Mouse (Mus musculus): ENCODE data around the gene Zfp839.
"Not testable (repeated sequence)": the region's sequence is repeated elsewhere in the genome, so short reads cannot be mapped to it uniquely, and the experiment has no call there.

The Zfp839 gene

DNA sequence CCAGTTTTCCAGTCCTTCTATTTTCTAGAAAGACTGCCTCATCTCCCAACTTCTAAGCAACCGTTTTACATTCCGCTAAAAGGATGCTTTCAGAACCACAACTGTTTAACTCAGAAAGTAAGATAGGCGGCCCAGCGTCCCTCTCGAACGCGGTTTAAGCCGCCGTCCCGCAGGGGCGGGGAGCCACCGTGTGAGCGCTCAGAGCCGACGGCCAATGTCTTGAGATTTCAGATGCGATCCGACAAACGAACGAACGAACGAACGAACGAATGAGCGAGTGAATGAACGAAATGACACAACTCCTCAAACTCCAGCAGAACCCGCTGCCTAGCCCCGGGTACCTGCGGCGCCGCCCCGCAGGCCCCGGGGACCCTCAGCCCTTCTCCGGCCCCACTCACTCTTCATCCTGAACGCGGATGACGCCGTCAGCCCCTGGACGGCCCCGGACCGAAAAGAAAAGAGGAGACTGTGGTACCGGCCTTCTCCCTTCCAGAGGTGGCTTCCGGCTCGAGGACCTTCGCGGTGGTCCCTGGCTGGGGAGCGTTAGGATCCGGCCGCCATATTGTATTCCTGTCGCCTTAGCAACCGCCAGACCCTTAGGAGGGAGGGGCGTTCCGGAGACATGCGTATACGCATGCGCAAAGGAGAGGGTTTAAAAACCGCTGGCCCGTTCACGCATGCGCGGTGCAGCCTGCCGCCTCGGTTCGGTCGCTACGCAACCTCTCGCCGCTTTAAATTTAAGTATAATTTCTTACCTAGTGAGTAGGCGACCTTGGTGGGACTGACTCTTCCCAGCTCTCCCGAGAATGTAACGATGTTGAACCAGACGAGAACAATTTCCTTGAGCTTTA is 9.5 kb upstream of the Zfp839 start, which contains the start of gene Mok:
Mok (minus strand) TSS at position 592 of the 851 bp plus-strand sequence.
- DNase-seq (ENCODE audit: low read depth): peak; percentile 97

DNA sequence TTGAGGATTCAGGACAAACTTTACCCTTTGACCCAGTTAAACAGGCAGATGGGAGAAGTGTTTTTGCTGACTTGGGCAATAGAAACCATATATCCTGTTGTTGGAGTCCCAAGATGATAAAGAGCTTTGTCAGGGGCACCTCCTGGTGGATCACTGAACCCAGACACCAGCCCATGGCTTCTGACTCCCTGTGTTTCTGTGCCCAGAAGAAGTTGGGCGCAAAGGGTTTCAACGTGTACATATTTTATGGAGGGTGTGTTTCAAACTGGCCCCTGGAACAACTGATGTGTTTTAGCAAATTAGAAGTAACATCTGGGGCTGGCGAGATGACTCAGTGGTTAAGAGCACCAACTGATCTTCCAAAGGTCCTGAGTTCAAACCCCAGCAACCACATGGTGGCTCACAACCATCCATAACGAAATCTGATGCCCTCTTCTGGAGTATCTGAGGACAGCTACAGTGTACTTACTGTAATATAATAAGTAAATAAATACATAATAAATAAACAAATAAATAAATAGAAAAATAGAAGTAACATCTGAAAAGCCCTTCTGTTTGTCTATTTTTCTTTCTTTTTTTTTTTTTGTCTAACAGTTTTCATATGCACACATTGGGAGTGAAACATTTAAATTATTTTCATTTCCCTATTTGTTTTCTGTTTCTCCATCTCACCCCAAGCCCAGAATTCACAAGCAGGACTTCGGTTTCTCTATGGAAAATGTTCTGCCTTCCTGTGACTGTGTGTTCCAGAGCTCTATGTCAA is 8.1 kb upstream of the Zfp839 start:
- no peak for DNase-seq (ENCODE audit: low read depth)

GRCm38 (mm10) chr12:110843194-110844048 is 6.6 kb upstream of the Zfp839 start:
- peak; percentile 91 for DNase-seq (ENCODE audit: low read depth)

DNA sequence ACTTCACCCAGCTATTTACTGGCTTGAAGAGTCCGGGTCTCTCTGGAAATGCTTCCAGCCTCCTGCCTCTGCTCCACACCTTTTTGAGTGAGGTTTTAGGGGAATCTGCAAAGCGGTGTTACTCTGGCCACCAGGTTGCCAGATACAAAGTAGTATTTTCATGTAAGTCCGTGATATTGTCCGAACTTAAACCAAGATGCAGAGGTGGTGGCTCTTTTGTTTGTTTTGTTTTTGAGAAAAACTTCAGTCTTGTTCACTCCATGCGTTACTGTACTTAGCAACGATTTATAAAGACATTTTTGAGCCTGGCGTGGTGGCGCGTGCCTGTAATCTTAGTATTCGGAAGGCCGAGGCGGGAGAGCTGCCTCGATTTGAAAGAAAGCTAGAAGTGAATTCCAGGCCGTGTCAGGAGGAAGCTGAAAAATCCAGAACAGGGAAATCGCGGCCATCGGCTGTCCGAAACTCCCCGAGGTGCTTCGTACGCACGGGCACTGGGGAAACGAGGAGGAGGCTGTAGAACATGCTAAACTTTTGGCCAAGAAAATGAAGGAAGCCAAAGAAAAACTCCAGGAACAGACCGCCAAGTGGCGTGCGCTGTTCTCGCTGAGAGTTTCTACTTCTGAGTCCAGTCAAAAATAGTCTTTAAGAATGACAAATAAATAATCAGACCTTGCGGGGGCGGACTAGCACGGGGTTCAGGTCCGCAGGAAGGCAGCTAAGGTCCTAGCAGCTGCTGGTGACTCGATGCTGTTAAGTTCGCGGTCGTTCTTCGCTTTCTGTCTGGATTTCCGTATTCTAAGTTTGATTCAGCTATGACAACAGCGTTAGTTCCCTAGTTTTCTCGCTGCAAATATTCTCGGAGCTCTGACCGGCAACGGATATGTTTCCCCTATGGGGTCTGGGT is 5.6 kb upstream of the Zfp839 start:
- peak; percentile 58 for DNase-seq (ENCODE audit: low read depth)

GRCm38 (mm10) chr12:110845131-110845880 is 4.7 kb upstream of the Zfp839 start:
- peak; percentile 79 for DNase-seq (ENCODE audit: low read depth)

DNA sequence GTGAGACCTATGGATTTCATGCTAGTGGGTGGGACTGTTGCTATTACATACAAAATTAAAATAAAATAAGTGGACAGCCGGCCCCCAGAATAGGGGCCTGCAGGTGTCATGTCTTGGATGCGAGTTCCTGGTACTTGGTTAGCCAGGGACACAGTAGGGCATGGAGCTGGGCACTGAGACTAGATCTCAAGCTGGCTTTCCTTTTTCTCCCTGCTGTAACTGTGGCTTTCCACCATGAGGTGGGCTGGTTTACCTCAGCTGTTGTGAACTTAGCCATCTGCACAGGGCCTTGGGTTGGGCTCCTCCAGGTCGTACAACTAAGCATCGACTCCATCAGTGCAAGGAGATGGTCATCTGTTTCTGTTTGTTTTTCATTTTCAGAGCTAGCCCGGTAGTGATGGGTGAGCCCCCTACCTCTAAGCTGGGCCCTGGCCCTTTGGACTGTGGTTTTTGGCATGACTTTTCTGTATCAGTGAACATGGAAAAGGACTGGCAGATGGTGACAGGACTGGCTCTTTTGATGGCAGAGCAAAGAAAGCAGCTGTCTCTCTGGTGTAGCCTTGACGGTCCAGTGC is 3.8 kb upstream of the Zfp839 start:
- DNase-seq (ENCODE audit: low read depth): no peak

- DNase-seq (ENCODE audit: low read depth): peak; percentile 53
Measured at GRCm38 (mm10) chr12:110850929-110851256, 840 bp downstream of the Zfp839 start.

GRCm38 (mm10) chr12:110851414-110851813 is 1.4 kb downstream of the Zfp839 start:
- DNase-seq (ENCODE audit: low read depth): peak; percentile 66

DNA sequence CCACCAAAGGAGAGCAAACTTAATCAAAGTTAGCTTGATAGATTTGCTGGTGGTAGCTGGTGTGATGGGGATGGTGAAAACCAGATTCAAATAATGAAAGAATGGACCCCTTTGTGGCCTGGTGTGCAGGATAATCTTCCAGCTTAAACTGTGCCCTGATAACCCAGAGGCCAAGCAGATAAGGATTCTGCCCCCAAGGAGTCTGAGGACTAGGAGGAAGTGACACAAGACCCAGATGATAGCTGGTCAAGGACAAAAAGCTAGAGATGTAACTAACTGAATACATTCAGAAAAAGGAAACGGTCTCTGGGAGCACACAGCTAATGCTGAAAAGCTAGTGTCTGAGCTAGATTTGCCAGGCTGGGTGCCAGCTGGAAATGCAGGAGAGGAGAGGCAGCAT is 1.9 kb downstream of the Zfp839 start:
- DNase-seq (ENCODE audit: low read depth): no peak

- peak; percentile 42 for DNase-seq (ENCODE audit: low read depth)
Measured at GRCm38 (mm10) chr12:110854786-110855737, 5.0 kb downstream of the Zfp839 start.

- DNase-seq (ENCODE audit: low read depth): peak; percentile 59
Measured at GRCm38 (mm10) chr12:110857196-110857595, 7.1 kb downstream of the Zfp839 start.

- DNase-seq (ENCODE audit: low read depth): not testable (repeated sequence)
Measured at GRCm38 (mm10) chr12:110858681-110859080, 8.6 kb downstream of the Zfp839 start.

- DNase-seq (ENCODE audit: low read depth): no peak
Measured at GRCm38 (mm10) chr12:110860293-110860692, 10.2 kb downstream of the Zfp839 start.

GRCm38 (mm10) chr12:110861256-110861655 is 11.2 kb downstream of the Zfp839 start:
- peak; percentile 58 for DNase-seq (ENCODE audit: low read depth)

DNA sequence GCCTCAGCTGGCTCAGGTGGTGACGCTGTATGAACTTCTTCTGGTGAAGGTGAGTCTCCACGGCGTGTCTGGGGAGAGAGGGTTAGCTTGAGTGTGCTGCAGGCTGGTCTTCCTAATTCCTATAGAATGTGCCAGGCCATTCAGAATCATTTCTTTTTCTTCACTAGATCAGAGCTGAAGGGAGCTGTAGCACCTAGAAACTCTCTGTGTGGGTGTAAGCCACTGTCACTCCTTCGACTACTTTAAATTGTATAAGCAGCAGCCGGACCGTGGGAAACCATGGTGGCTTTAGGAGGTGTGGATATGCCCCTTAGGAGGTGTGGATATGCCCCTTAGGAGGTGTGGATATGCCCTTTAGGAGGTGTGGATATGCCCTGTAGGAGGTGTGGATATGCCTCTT is 14.0 kb downstream of the Zfp839 start:
- no peak for DNase-seq (ENCODE audit: low read depth)

GRCm38 (mm10) chr12:110865571-110865970 is 15.5 kb downstream of the Zfp839 start:
- no peak for DNase-seq (ENCODE audit: low read depth)

- DNase-seq (ENCODE audit: low read depth): no peak
Measured at GRCm38 (mm10) chr12:110865989-110866388, 15.9 kb downstream of the Zfp839 start.

DNA sequence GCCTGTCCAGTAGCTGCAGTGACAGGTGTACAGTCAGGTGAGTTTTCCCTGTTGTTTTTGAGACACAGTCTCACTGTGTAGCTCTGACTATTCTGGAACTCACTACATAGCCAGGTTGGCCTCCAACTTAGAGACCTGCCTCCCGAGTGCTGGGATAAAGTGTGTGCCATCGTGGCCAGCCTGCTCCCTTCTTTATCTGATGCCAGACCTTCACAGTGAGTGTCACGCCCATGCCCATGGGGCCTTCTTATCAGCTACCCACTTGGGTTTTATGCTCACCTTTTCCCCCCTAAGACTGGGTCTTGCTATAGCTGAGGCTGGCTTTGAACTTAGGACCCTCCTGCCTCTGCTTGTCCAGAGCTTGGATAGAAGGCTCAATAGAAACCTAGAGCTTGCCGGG is 20.1 kb downstream of the Zfp839 start:
- no peak for DNase-seq (ENCODE audit: low read depth)

DNA sequence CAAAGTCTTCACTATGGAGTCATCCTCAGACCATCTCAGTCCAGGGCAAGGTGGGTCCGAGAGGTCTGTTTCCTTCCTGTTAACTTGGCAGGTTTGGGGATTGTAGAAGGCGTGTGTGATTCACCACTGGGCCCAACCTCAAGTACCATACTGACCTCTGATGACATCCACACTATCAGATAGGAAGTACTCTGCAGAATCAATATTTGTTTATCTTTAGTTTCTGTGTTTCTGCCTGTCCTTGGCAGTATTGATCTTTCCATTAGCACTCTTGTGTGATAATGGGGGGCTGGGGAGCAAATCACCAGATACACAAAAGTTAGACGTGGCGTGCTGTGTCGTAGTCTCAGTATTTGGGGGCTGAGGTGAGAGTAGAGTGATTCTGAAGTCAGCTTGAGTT is 21.2 kb downstream of the Zfp839 start:
- DNase-seq (ENCODE audit: low read depth): no peak
